Mouse (Mus musculus) kidney, adult 9 months (tissue): ENCODE measurements around the gene Unc13a.

Experiments used
- DNase-seq: peaks from one replicate; pipeline ENCODE4 v3.0.0; 2022

The Unc13a gene

GRCm38 (mm10) chr8:71685573-71685972 is 14.0 kb upstream of the Unc13a start:
- DNase-seq, result no peak

- DNase-seq, result no peak
Observed at GRCm38 (mm10) chr8:71684701-71685100, 13.1 kb upstream of the Unc13a start.

GRCm38 (mm10) chr8:71682832-71683231 is 11.3 kb upstream of the Unc13a start:
- no peak for DNase-seq

- DNase-seq, result no peak
Observed at GRCm38 (mm10) chr8:71681369-71681915, 9.9 kb upstream of the Unc13a start.

- DNase-seq, result peak; percentile 57
Observed at GRCm38 (mm10) chr8:71680471-71680870, 8.9 kb upstream of the Unc13a start.

- no peak for DNase-seq
Observed at GRCm38 (mm10) chr8:71679550-71680168, 8.1 kb upstream of the Unc13a start.

GRCm38 (mm10) chr8:71679116-71679515 is 7.6 kb upstream of the Unc13a start:
- DNase-seq, result no peak

GRCm38 (mm10) chr8:71678216-71678615 is 6.7 kb upstream of the Unc13a start:
- no peak for DNase-seq

GRCm38 (mm10) chr8:71677555-71677954 is 6.0 kb upstream of the Unc13a start:
- DNase-seq, result no peak

DNA sequence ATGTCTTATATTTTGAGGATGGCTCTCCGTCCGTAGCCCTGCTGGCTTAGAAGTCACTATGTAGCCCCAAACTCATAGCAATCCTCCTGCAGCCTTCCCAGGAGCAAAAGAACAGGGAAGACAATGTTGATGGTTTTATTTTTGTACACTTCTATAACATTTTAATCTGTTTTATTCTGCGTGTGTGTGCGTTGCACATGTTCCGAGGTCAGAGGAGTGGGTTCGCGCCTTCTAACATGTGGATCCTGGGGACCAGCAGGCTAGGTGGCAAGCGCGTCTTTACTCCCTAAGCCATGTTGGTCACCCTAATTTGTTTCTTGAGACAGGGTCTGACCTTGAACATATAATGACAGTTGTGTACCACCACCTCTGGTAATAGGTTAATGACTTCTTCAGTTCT is 5.2 kb upstream of the Unc13a start:
- no peak for DNase-seq

GRCm38 (mm10) chr8:71676020-71676741 is 4.6 kb upstream of the Unc13a start, which contains the start of gene Jak3:
Gene Jak3, plus strand, starts transcription at chr8:71676296.
- DNase-seq, result peak; percentile 69

DNA sequence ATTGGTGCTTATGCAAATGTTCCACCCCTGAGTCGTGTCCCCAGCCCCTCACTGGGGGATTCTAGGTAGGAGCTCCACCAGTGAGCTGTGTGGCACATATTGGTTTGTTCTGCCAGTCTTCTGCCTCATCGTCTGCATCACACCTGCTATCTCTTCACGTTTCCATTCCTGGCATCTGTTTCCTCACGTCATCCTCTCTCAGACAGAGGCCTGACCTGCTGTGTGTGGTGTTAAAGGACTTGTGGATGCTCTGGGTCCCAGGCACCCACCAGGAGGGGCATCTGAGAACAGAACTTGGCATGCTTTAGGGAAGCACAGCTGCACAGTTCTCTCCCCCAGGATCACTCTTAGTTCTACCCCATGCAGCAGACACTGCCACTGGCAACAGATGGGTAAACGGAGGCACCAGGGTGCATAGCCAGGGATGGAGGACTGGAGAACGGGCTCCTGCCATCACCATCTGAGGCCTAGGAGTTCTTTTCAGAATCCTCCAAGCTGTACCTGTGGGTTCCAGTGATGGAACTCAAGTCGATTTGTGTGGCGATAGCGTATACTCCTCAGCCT is 4.0 kb upstream of the Unc13a start:
- DNase-seq, result no peak

- no peak for DNase-seq
Observed at GRCm38 (mm10) chr8:71674071-71674470, 2.5 kb upstream of the Unc13a start.

- no peak for DNase-seq
Observed at GRCm38 (mm10) chr8:71672168-71672735, 695 bp upstream of the Unc13a start.

DNA sequence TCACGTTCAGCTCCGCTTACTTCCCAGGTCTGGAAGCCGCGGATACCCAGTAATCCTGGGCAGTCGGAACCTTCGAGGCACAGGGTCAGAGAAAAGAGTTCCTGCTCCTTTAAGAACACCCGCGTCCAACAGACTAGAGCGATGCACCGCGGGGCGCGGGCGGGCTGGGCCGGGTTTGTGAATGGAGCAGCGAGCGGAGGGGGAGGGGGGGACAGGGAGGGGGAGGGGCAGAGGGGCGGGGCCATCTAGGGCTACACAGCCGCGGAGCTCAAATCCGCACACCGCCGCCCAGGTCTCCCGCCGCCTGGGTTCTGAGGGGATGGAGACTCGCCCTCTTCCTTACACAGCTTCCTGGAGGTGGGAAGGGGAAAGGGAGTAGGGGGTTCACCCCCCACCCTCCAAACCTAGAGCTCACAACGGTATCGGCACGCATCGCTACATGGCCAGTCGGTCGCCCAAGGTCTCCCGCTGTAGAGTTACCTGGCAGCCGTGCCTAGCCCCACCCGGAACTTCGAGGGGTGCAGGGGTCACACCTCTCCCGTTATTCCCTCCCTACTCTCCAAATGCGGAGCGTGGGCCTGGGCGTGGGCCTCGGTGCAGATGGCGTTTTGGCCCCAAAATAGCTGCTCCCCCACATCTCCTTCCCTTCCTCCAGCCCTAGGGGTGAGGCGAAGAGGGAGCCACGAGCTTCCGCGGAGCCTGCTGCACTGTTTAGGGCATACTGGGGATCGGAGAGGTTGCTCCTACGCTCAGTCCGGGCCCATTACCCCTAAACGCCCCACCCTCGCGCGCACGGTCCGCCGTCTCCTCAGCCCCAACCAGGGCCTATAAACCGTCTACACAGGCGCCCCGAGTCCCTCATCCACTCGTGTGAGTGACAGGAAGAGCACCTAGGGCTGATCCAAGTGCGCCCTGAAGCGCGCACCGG is 672 bp downstream of the Unc13a start:
- peak; percentile 44 for DNase-seq

DNA sequence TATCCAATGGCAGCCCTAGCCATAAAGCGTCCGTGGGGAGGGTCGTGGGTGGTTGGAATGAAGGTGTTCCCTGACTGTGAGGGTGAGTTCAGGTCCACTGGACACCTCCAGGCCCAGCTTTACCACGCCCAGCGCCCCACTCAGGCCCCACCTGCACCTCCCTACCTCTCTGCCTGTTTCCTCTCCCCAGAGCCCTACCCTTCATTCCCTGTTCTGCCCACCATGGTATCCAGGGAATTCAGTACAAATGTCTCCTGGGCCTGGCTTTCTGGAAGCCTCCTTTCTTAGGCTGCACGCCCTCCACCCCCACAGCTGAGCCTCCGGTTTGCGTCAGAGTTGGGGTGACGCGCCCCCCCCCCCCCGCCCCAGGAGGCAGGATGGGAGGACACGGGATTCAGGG is 1.4 kb downstream of the Unc13a start:
- no peak for DNase-seq

- no peak for DNase-seq
Observed at GRCm38 (mm10) chr8:71668220-71668975, 3.2 kb downstream of the Unc13a start.

- no peak for DNase-seq
Observed at GRCm38 (mm10) chr8:71667256-71667655, 4.3 kb downstream of the Unc13a start.

DNA sequence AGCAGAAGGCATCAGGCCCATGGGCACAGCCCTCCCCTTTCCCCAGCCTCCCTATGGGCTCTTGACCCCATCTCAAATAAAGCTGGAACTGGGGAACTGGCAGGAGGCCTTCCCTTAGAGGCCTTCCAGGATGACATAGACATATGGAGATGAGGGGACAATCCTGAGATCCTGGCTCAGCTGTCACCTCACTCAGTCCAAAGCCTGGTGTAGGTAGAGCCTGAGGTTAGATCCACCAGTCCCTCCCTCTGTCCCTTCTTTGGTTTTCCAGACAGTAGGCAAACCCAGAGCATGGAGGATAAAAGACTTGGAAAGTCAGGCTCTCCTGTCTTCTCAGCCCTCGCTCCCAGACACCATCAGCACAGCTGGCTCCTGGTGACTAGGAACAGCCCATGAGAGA is 4.7 kb downstream of the Unc13a start:
- no peak for DNase-seq

- DNase-seq, result peak; percentile 60
Observed at GRCm38 (mm10) chr8:71665331-71666130, 6.0 kb downstream of the Unc13a start.
